Mouse (Mus musculus) liver, adult 2 months (tissue): ENCODE data around the gene Afdn. TPM values are rescaled to one million over a fixed set of nuclear protein-coding genes. Genes with fewer than 3 reads are reported as not detected.
A peak's percentile ranks its signal among the peaks of the same experiment; 100 is the strongest.

ENCODE experiments used
- DNase-seq: peaks from one replicate; pipeline ENCODE4 v3.0.0-alpha.2; 2011; ENCODE audit warnings: low read depth, low spot score; ENCODE audit errors: extremely low read depth
- H3K27ac ChIP-seq: fragments of 200-500 bp; replicated peaks from 2 replicates; pipeline ENCODE4 v1.5.1; 2012; ENCODE audit warnings: low read depth, mild to moderate bottlenecking, control low read depth, inconsistent platforms, low read length; ENCODE audit not compliant: insufficient read depth
- H3K27me3 ChIP-seq: fragments of 200-500 bp; 2 replicates; pipeline ENCODE4 v1.6.1; 2012; ENCODE audit warnings: mild to moderate bottlenecking, moderate library complexity, low read length, inconsistent platforms; ENCODE audit not compliant: control insufficient read depth, insufficient read depth
- H3K36me3 ChIP-seq: fragments of 200-500 bp; 2 replicates; pipeline ENCODE4 v1.6.1; 2012; ENCODE audit warnings: low read length, inconsistent platforms; ENCODE audit not compliant: control insufficient read depth, insufficient read depth
- H3K4me1 ChIP-seq: fragments of 200-500 bp; 2 replicates; pipeline ENCODE4 v1.6.1; 2011; ENCODE audit warnings: low read length; ENCODE audit not compliant: control insufficient read depth, insufficient read depth
- H3K4me3 ChIP-seq: fragments of 200-500 bp; 2 replicates; pipeline ENCODE4 v1.5.1; 2011; ENCODE audit warnings: low read depth, mild to moderate bottlenecking, control low read depth, low read length, moderate library complexity; ENCODE audit not compliant: insufficient read depth
- H3K79me2 ChIP-seq: fragments of 200-500 bp; 2 replicates; pipeline ENCODE4 v1.6.1; 2012; ENCODE audit warnings: inconsistent platforms, mild to moderate bottlenecking, low read length, moderate library complexity; ENCODE audit not compliant: control insufficient read depth, insufficient read depth
- H3K9ac ChIP-seq: fragments of 200-500 bp; 2 replicates; pipeline ENCODE4 v1.6.1; 2012; ENCODE audit warnings: low read depth, mild to moderate bottlenecking, control low read depth, inconsistent platforms, low read length
- CTCF ChIP-seq: fragments of 200-500 bp; IDR thresholded peaks from 2 replicates; pipeline ENCODE4 v1.5.1; 2011; ENCODE audit warnings: low read depth, low read length, control low read depth
- POLR2A ChIP-seq: fragments of 200-500 bp; IDR thresholded peaks from 2 replicates; pipeline ENCODE4 v1.6.1; 2011; ENCODE audit warnings: low read length, control low read depth; ENCODE audit not compliant: insufficient read depth; ENCODE audit errors: extremely low read depth
- WGBS: fragments of 180-500 bp; shearing (Covaris S2); methylation state at CpG from one replicate; pipeline ENCODE4 v1.1.7; 2018; 5-methylcytosine and 5-hydroxymethylcytosine counted together
- polyA plus RNA-seq: library from polyadenylated mRNA; depleted of rRNA; stranded (reverse); fragments of >200 nt; gene quantifications from 2 replicates; pipeline ENCODE4 v1.2.3, GENCODE M21; 2012
- total RNA-seq: library from RNA; depleted of rRNA; stranded (reverse); fragments of >200 nt; gene quantifications from 2 replicates; pipeline ENCODE4 v1.2.3, GENCODE M21; 2014

Gene Afdn
- total and polyA plus RNA-seq, 2 experiments = 15.9 to 41.3 TPM

DNA sequence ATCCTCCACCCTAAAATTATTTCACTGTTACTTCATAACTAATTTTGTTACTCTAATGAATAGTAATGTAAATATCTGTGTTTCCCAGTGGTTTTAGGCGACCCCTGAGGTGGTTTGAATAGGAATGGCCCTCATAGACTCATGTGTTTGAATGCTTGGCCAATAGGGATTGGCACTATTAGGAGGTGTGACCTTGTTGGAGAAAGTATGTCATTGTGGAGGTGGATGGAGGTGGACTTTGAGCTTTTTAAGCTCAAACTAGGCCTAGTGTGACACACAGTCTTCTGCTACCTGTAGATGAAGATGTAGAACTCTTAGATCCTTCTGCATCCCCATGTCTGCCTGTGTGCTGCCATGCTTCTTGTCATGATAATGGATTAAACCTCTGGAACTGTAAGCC is 37.4 kb downstream of the Afdn start:
- H3K27ac ChIP-seq = no peak overlapping the region
- H3K27me3 ChIP-seq = no peaks in the 10 kb centered on the region
- H3K4me3 ChIP-seq = no peak overlapping the region
- no peak overlapping the region for H3K9ac ChIP-seq
- H3K79me2 ChIP-seq = peaks cover 21% of the 10 kb centered on the region; the same call in 1 of the 2 replicates
- no peaks in the 10 kb centered on the region for H3K36me3 ChIP-seq
- peak; percentile 66 for DNase-seq
- 50% methylated on average over 1 of the region's 1 CpGs for WGBS
- H3K4me1 ChIP-seq = peaks cover 2% of the 10 kb centered on the region; the same call in 1 of the 2 replicates
- TF ChIP-seq POLR2A = no peak
- TF ChIP-seq CTCF = no peak

DNA sequence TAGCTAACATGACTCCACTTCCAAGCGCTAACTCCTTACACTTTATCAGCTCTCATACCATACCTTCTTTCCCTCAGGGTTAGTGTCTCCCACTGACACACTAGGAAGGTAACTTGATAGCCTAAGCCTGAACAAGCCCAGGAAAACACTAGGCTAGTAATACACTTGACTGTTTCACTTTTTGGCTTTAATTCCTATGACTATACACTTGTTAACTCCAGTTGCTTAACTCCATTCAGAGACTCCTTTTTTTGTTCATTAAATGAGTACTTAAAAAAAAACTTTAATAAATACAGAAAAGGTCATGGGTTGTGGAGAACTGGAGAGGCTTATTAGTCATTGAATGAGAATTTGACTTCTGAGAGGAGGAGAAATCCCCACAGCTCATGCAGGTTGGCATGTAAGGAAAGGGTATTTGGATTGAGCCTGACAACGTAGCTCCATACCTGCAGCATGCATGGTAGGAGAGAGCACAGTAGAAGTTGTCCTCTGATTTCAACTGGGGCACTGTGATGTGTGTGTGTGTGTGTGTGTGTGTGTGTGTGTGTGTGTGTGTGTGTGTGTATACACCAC is 42.6 kb downstream of the Afdn start:
- H3K27ac ChIP-seq = no peak overlapping the region
- WGBS = 75% methylated on average over 2 of the region's 2 CpGs
- TF ChIP-seq POLR2A = no peak
- TF ChIP-seq CTCF = no peak
- H3K9ac ChIP-seq = no peak overlapping the region
- DNase-seq = no peak
- peaks cover 2% of the 10 kb centered on the region; the same call in 1 of the 2 replicates for H3K79me2 ChIP-seq
- H3K4me3 ChIP-seq = no peak overlapping the region
- H3K4me1 ChIP-seq = peaks cover 9% of the 10 kb centered on the region
- H3K36me3 ChIP-seq = peaks cover 9% of the 10 kb centered on the region
- no peaks in the 10 kb centered on the region for H3K27me3 ChIP-seq

DNA sequence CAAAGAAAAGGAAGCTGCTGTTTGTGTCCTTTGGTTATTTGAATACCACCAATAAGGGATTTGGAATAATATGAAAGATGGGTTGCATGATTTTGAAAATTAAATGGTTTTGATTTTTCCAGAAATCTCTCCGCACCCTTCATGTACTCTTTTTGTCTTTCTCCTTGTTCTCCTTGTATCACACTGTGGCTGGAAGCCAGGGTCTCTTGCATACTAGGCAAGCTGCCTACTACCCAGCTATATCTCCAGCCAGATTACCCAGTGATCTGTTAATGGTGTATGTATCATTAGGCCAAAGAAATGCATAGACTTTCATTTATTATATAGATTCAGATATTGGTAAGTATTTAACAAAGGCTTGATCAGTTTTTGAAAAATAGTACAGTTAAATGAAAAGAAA is 45.7 kb downstream of the Afdn start:
- TF ChIP-seq POLR2A = no peak
- TF ChIP-seq CTCF = no peak
- peaks cover 2% of the 10 kb centered on the region; the same call in 1 of the 2 replicates for H3K79me2 ChIP-seq
- H3K27me3 ChIP-seq = no peaks in the 10 kb centered on the region
- H3K4me3 ChIP-seq = no peak overlapping the region
- DNase-seq = no peak
- WGBS = 86% methylated on average over 1 of the region's 1 CpGs
- H3K9ac ChIP-seq = no peak overlapping the region
- peaks cover 7% of the 10 kb centered on the region for H3K4me1 ChIP-seq
- H3K36me3 ChIP-seq = peaks cover 20% of the 10 kb centered on the region
- no peak overlapping the region for H3K27ac ChIP-seq

DNA sequence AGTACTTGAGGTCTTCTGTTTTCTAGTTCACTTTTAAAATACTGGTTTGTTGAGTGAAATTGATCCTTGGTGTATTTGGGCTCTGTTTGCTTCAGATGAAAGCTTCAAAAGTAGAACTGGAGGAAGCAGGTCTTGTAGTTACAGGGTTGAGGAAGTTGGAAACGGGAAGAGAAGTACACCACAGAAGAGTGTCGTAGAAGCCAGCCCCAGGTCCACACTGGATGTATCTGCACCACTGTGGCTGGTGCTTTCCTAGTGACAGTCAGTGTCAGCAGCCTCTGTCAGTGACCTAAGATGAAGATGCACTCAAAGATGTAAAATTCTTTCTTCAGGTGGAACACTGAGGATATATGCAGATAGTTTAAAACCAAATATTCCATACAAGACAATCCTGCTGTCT is 57.5 kb downstream of the Afdn start:
- Histone ChIP-seq H3K79me2 (no peaks in the 10 kb centered on the region), H3K27me3 (no peaks in the 10 kb centered on the region), H3K4me1 (peaks cover 12% of the 10 kb centered on the region), H3K9ac (no peak overlapping the region), H3K27ac (no peak overlapping the region), H3K36me3 (peaks cover 2% of the 10 kb centered on the region; the same call in 1 of the 2 replicates), H3K4me3 (no peak overlapping the region)
- TF ChIP-seq POLR2A (no peak), CTCF (no peak)
- WGBS = 84% methylated on average over 2 of the region's 2 CpGs
- no peak for DNase-seq

DNA sequence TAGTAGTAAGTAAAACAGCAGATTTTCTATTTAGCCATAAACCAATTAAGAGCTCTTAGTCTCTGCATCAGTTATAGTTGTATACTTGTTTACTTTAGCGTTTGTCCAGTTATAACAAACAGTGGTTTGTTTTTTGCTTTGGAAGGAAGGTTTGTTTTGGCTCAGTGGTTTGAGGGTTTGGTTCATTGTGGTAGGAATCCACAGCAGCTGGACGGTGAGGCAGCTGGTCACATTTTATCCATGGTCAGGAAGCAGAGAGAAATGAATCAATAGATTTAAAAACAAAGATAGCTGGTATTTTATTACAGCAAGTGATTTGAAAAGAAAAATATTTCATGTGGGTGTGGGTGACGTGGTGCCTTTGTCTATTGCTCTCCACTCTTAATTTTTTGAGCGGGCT is 59.0 kb downstream of the Afdn start:
- Histone ChIP-seq H3K36me3 (peaks cover 6% of the 10 kb centered on the region), H3K4me1 (peaks cover 12% of the 10 kb centered on the region), H3K79me2 (no peaks in the 10 kb centered on the region), H3K27ac (peak overlapping the region; percentile 71), H3K9ac (no peak overlapping the region), H3K4me3 (no peak overlapping the region), H3K27me3 (no peaks in the 10 kb centered on the region)
- 40% methylated on average over 4 of the region's 4 CpGs for WGBS
- TF ChIP-seq CTCF (no peak), POLR2A (no peak)
- DNase-seq = peak; percentile 66

DNA sequence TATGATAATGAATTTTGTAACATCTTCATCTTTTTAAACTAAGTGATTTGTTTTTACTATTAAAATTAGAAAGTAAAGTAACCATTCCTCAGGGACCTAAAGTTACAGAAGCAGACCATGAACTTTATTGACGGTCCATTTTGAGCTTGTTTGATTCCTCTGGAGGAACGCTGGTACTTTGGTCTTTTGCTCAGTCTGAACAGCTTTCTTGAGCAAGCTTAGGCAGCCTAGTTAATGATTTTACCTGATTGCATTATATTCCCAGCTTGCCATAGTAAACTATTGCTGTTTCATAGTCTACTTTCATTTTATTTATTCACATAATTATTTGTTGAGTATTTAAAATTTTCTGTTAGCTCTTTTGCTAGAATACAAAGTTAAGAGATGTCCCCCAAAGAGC is 60.3 kb downstream of the Afdn start:
- TF ChIP-seq POLR2A (no peak), CTCF (no peak)
- no peaks in the 10 kb centered on the region for H3K79me2 ChIP-seq

More for the DNA sequence above, 60.3 kb downstream of the Afdn start:
- WGBS = 44% methylated on average over 2 of the region's 2 CpGs
- Histone ChIP-seq H3K27me3 (no peaks in the 10 kb centered on the region), H3K4me3 (no peak overlapping the region), H3K27ac (no peak overlapping the region), H3K9ac (no peak overlapping the region), H3K4me1 (peaks cover 20% of the 10 kb centered on the region), H3K36me3 (peaks cover 8% of the 10 kb centered on the region)
- peak; percentile 96 for DNase-seq
